Mouse (Mus musculus) neural tube, embryonic 14.5 days (tissue): ENCODE measurements around the gene Alk. TPM values are rescaled to one million over a fixed set of nuclear protein-coding genes. Genes with fewer than 3 reads are reported as not detected.
A peak's percentile ranks its signal among the peaks of the same experiment; 100 is the strongest.

Experiments used
- ATAC-seq: fragments of 200-750 bp; cut with Nextera tagmentation; 2 replicates; pipeline ENCODE4 v1.8.0; 2017; ENCODE audit warnings: low read depth, mild to moderate bottlenecking, moderate TSS enrichment, moderate library complexity
- H3K27ac ChIP-seq: fragments of 300-500 bp; sonication (generic); 2 replicates; pipeline ENCODE4 v1.5.1; 2014; ENCODE audit warnings: low read depth, mild to moderate bottlenecking, control low read depth, low read length, moderate library complexity, mixed read lengths
- H3K27me3 ChIP-seq: fragments of 300-500 bp; sonication (generic); 2 replicates; pipeline ENCODE4 v1.6.1; 2014; ENCODE audit warnings: low read length; ENCODE audit not compliant: control insufficient read depth, insufficient read depth
- H3K36me3 ChIP-seq: fragments of 300-500 bp; sonication (generic); 2 replicates; pipeline ENCODE4 v1.6.1; 2014; ENCODE audit warnings: low read length, mixed read lengths; ENCODE audit not compliant: control insufficient read depth, insufficient read depth
- H3K4me1 ChIP-seq: fragments of 300-500 bp; sonication (generic); 2 replicates; pipeline ENCODE4 v1.6.1; 2014; ENCODE audit warnings: low read length; ENCODE audit not compliant: control insufficient read depth, insufficient read depth
- H3K4me2 ChIP-seq: fragments of 300-500 bp; sonication (generic); 2 replicates; pipeline ENCODE4 v1.6.1; 2014; ENCODE audit warnings: mild to moderate bottlenecking, low read depth, low read length, control low read depth
- H3K4me3 ChIP-seq: fragments of 300-500 bp; sonication (generic); 2 replicates; pipeline ENCODE4 v1.5.1; 2014; ENCODE audit warnings: low read depth, low read length, control low read depth, mixed read lengths
- H3K9ac ChIP-seq: fragments of 300-500 bp; sonication (generic); replicated peaks from 2 replicates; pipeline ENCODE4 v1.6.1; 2014; ENCODE audit warnings: low read depth, mild to moderate bottlenecking, control low read depth, low read length, mixed read lengths
- H3K9me3 ChIP-seq: fragments of 300-500 bp; sonication (generic); 2 replicates; pipeline ENCODE4 v1.6.1; 2016; ENCODE audit warnings: low read length; ENCODE audit not compliant: control insufficient read depth
- WGBS: fragments of 180-500 bp; shearing (Covaris S2); extraction: QIAGEN DNeasy Blood & Tissue Kit; methylation state at CpG from one replicate; pipeline ENCODE4 v1.1.7; 2014; 5-methylcytosine and 5-hydroxymethylcytosine counted together
- polyA plus RNA-seq: library from polyadenylated mRNA; unstranded; fragments of >200 nt; fragmentation: Nextera tagmentation; extraction: Ambion mirVana; gene quantifications from 2 replicates; pipeline ENCODE4 v1.2.1, GENCODE M21; 2014

Gene Alk
- polyA plus RNA-seq, 1 experiment from 2014 or later, result 5.2 TPM

GRCm38 (mm10) chr17:72180200-72180599 is 424.2 kb downstream of the Alk start:
- no peaks in the 10 kb centered on the region for H3K9me3 ChIP-seq
- WGBS, result 96% methylated on average over 9 of the region's 9 CpGs
- no peak overlapping the region for H3K4me3 ChIP-seq
- no peaks in the 10 kb centered on the region for H3K27me3 ChIP-seq
- no peak overlapping the region for H3K9ac ChIP-seq
- no peaks in the 10 kb centered on the region for H3K36me3 ChIP-seq
- H3K27ac ChIP-seq, result no peak overlapping the region
- no peak overlapping the region for H3K4me2 ChIP-seq
- no peaks in the 10 kb centered on the region for H3K4me1 ChIP-seq
- no peak for ATAC-seq

GRCm38 (mm10) chr17:72179722-72180140 is 424.7 kb downstream of the Alk start:
- H3K4me3 ChIP-seq, result no peak overlapping the region
- H3K4me2 ChIP-seq, result no peak overlapping the region
- H3K9ac ChIP-seq, result no peak overlapping the region
- H3K9me3 ChIP-seq, result no peaks in the 10 kb centered on the region
- H3K36me3 ChIP-seq, result no peaks in the 10 kb centered on the region
- no peak overlapping the region for H3K27ac ChIP-seq
- H3K4me1 ChIP-seq, result no peaks in the 10 kb centered on the region
- H3K27me3 ChIP-seq, result no peaks in the 10 kb centered on the region
- no peak for ATAC-seq
- WGBS, result 90% methylated on average over 14 of the region's 14 CpGs

GRCm38 (mm10) chr17:72173778-72174177 is 430.6 kb downstream of the Alk start:
- no peaks in the 10 kb centered on the region for H3K27me3 ChIP-seq
- no peak overlapping the region for H3K4me2 ChIP-seq
- no peak overlapping the region for H3K4me3 ChIP-seq
- H3K4me1 ChIP-seq, result no peaks in the 10 kb centered on the region
- H3K27ac ChIP-seq, result no peak overlapping the region
- ATAC-seq, result no peak
- H3K9ac ChIP-seq, result no peak overlapping the region
- no peaks in the 10 kb centered on the region for H3K36me3 ChIP-seq
- 60% methylated on average over 3 of the region's 3 CpGs for WGBS
- H3K9me3 ChIP-seq, result no peaks in the 10 kb centered on the region

- H3K9ac ChIP-seq, result no peak overlapping the region
- no peaks in the 10 kb centered on the region for H3K27me3 ChIP-seq
- no peaks in the 10 kb centered on the region for H3K4me1 ChIP-seq
- WGBS, result 76% methylated on average over 5 of the region's 5 CpGs
- no peak overlapping the region for H3K27ac ChIP-seq
- no peaks in the 10 kb centered on the region for H3K36me3 ChIP-seq
- ATAC-seq, result no peak
- H3K4me3 ChIP-seq, result no peak overlapping the region
- H3K9me3 ChIP-seq, result no peaks in the 10 kb centered on the region
- no peak overlapping the region for H3K4me2 ChIP-seq
These were observed 436.3 kb downstream of the Alk start for GRCm38 (mm10) chr17:72168152-72168551.

- Histone ChIP-seq H3K9me3 (no peaks in the 10 kb centered on the region), H3K4me3 (no peak overlapping the region), H3K27me3 (no peaks in the 10 kb centered on the region), H3K4me1 (no peaks in the 10 kb centered on the region), H3K9ac (no peak overlapping the region), H3K36me3 (no peaks in the 10 kb centered on the region), H3K4me2 (no peak overlapping the region), H3K27ac (no peak overlapping the region)
- WGBS, result 71% methylated on average over 5 of the region's 5 CpGs
- ATAC-seq, result no peak
These were observed 445.5 kb downstream of the Alk start for GRCm38 (mm10) chr17:72158857-72159385.

GRCm38 (mm10) chr17:72157830-72158629 is 446.4 kb downstream of the Alk start:
- no peak overlapping the region for H3K9ac ChIP-seq
- no peak overlapping the region for H3K27ac ChIP-seq
- no peak for ATAC-seq
- no peaks in the 10 kb centered on the region for H3K27me3 ChIP-seq
- H3K9me3 ChIP-seq, result no peaks in the 10 kb centered on the region
- WGBS, result 79% methylated on average over 10 of the region's 10 CpGs
- H3K4me1 ChIP-seq, result no peaks in the 10 kb centered on the region
- no peaks in the 10 kb centered on the region for H3K36me3 ChIP-seq
- H3K4me3 ChIP-seq, result no peak overlapping the region
- no peak overlapping the region for H3K4me2 ChIP-seq

GRCm38 (mm10) chr17:72153038-72153437 is 451.4 kb downstream of the Alk start:
- Histone ChIP-seq H3K4me2 (no peak overlapping the region), H3K27me3 (no peaks in the 10 kb centered on the region), H3K27ac (no peak overlapping the region), H3K4me1 (no peaks in the 10 kb centered on the region), H3K9ac (no peak overlapping the region), H3K4me3 (no peak overlapping the region), H3K36me3 (no peaks in the 10 kb centered on the region), H3K9me3 (no peaks in the 10 kb centered on the region)
- WGBS, result 75% methylated on average over 3 of the region's 3 CpGs
- ATAC-seq, result no peak

- Histone ChIP-seq H3K4me3 (no peak overlapping the region), H3K4me1 (peaks cover 5% of the 10 kb centered on the region), H3K36me3 (no peaks in the 10 kb centered on the region), H3K9ac (no peak overlapping the region), H3K27me3 (no peaks in the 10 kb centered on the region), H3K27ac (no peak overlapping the region), H3K4me2 (no peak overlapping the region), H3K9me3 (no peaks in the 10 kb centered on the region)
- ATAC-seq, result no peak
- WGBS, result 58% methylated on average over 7 of the region's 7 CpGs
These were observed 459.4 kb downstream of the Alk start for GRCm38 (mm10) chr17:72144946-72145598.

- ATAC-seq, result peak; percentile 58; the same call in 1 of the 2 replicates
- no peaks in the 10 kb centered on the region for H3K27me3 ChIP-seq
- H3K4me2 ChIP-seq, result no peak overlapping the region
- peaks cover 5% of the 10 kb centered on the region for H3K4me1 ChIP-seq
- no peak overlapping the region for H3K9ac ChIP-seq
- WGBS, result 37% methylated on average over 9 of the region's 9 CpGs
- H3K27ac ChIP-seq, result no peak overlapping the region
- H3K4me3 ChIP-seq, result no peak overlapping the region
- H3K9me3 ChIP-seq, result no peaks in the 10 kb centered on the region
- H3K36me3 ChIP-seq, result no peaks in the 10 kb centered on the region
These were observed 460.0 kb downstream of the Alk start for GRCm38 (mm10) chr17:72144461-72144860.
